Mouse (Mus musculus): ENCODE results near the gene Ssbp1.

Ssbp1 gene

GRCm38 (mm10) chr6:40465710-40466109 is 5.4 kb upstream of the Ssbp1 start:
- DNase-seq, result no peak

DNA sequence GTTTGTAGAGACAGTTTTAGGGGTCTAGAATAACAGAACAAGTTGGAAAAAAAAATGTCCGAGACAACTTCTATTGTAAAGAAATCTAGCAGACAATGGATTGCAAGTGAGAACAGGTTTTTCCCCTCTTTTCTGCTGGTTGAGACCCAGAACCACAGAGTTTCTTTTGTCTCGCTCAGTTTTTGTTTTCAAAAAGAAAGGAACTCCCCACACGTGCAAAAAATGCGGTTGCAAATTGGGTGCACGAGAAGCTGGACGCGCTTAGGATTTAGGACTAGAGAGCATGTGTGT is 513 bp downstream of the Ssbp1 start:
- peak in 1 of 2 experiments; percentile 5 for DNase-seq

- no peak for DNase-seq
Measured at GRCm38 (mm10) chr6:40476132-40476531, 5.0 kb downstream of the Ssbp1 start.

GRCm38 (mm10) chr6:40479705-40480104 is 8.6 kb downstream of the Ssbp1 start:
- no peak for DNase-seq

DNA sequence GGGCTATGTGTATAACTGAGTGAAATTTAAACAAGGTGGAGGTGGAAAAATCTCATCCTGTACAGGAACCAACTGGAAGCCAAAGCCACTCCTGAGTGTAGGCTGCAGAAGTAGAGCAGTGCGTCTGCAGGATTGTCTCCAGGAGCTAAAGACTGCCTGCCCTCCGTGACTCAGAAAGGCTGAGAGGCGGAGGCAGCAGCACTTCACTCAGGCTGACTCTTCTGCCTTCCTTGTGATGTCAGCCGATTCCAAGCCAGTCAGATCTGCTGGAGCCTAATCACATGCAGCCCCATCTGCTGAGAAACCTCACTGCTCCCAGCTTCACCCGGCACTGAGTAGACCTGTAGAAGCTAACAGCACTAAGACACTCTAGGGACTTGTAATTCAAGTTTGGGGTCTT is 11.2 kb downstream of the Ssbp1 start:
- no peak for DNase-seq

- DNase-seq, result no peak
Measured at GRCm38 (mm10) chr6:40490933-40491332, 19.8 kb downstream of the Ssbp1 start, which contains the start of gene Tas2r137. Tas2r137 (plus strand) TSS chr6:40491233.

GRCm38 (mm10) chr6:40493229-40493628 is 22.1 kb downstream of the Ssbp1 start, which contains the start of gene Tas2r108:
Tas2r108 (plus strand) TSS chr6:40493529.
- DNase-seq, result no peak

DNA sequence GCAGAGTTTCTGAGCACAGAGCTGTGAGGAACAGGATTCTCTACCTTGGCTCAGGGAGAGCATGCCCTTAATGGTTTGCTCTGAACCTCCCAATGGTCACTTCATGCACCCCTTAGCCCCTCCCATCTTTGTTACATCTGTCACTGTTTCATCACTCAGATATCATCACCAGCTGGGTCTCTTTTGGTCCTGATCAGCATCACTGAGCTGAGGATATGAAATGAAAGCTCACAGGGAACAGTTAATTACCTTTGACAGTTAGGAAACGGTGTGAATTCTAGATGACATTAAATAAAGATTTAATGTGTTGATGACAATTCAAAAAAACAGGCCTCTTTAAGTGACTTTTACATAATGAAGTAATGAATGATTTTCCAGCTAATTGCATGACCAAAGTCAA is 48.3 kb downstream of the Ssbp1 start, which contains the start of gene Prss37:
Gene Prss37 (minus strand): TSS at position 101 of the 400 bp plus-strand sequence.
- no peak for DNase-seq
